Mouse (Mus musculus): ENCODE measurements around the gene Padi1.

Gene Padi1

DNA sequence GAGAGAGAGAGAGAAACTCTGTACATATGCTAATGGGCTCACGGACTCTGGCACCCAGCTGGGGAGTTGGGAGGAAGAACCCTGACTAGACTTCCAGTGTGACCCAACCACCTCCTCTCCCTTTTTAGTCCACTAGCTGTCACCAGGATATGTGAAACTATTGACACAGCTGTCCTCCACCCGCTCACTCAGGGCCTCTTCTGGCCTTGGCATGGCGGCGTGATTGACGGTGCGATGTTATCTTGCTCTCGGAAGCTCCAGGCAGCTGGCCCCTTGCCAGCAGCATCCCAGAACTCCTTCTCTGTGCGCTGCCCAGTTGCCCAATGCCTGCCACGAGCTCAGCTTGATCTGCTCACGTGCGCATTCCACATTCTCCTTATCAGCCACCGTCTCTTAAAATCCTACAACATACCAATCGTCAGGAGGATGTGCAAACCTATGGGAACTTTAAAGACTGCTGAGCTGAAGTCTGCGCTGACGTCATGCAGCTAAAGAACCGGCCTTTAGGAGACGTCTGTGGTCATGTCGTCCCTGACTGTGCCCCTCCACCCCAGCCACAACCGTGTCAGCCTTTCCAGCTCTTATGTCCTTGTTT is 65.7 kb downstream of the Padi1 start:
- peak; percentile 72 for DNase-seq

DNA sequence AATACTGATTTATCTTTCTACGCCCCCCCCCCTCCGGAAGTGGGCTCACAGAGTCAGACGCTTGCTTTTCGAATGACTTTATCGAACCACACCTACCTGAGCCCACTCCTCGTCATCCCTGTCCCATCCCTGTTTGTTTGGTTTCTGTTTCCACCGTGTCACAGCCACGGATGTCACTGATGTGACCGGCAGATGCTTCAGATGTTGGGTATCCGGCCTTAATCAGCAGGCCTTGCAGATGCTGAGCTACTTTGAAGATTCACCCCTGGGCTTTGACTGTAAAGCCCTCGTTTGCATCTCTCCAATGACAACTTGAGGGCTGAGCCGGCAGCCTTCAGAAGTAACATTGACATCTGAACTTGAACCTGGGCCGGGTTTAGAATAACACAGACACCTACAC is 69.0 kb downstream of the Padi1 start:
- DNase-seq, result no peak

- no peak for DNase-seq
Observed at GRCm38 (mm10) chr4:140775876-140776275, 69.7 kb downstream of the Padi1 start.

GRCm38 (mm10) chr4:140774893-140775292 is 70.7 kb downstream of the Padi1 start:
- DNase-seq, result no peak

GRCm38 (mm10) chr4:140774025-140774800 is 71.4 kb downstream of the Padi1 start, which contains the start of gene Padi4:
Padi4 (minus strand) TSS chr4:140774236.
- no peak for DNase-seq

- DNase-seq, result no peak
Observed at GRCm38 (mm10) chr4:140771091-140771490, 74.5 kb downstream of the Padi1 start.

DNA sequence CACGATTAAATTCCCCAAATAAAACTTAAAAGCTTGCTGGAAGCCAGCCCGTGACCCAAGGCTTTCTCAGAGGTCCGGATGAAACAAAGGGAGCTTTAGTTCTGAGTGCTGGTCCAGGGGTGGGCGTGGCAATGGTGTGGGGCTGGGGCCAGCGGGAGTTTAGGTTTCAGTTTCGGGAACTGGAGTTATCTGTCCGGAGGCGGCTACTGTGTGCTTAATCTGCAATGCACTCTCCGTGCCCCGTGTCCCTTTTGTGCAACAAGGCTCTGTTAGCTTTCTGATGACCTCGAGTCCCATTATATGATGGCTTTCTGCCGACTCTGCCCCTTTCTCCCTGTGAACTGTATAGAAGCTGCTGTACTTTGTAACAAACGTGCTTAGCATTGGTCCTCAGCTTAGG is 75.1 kb downstream of the Padi1 start:
- DNase-seq, result peak; percentile 63

DNA sequence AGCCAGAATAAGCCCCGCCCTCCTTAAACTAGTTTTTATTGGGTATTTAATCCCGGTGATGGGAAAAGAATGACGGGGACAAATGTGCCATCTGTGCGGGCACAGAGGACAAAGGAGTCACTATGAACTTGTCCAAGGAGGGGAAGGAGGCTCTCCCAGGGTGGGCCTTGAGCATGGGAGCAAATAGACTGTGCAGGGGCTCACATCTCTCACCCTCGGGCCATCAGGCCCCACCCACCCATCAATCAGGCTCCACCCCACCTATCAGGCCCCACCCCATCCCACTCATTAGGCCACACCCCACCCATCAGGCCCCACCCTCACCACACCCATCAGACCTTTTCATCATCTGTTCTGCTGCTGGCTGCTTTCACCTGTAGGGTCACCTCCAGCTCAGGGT is 76.6 kb downstream of the Padi1 start:
- DNase-seq, result no peak

- DNase-seq, result no peak
Observed at GRCm38 (mm10) chr4:140765936-140766335, 79.6 kb downstream of the Padi1 start.

DNA sequence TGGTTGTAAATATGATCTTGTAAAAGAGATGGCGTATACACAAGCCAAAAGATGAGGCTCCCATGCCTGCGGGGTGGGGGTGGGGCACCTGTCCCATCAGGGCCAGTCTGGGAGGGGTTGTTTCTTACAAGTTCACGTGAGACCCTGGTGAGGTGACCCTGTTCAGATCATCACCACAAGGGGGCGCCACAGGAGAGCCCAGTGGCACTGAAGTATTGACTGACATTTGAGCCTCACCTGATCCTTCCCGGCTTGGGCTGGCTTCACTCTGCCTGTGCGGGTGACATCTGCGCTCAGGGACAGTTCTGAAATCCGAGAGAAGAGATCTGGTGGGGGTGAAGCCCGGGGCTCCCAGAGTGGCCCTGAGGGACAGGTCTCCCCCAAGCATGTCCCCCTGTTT is 82.4 kb downstream of the Padi1 start:
- peak; percentile 70 for DNase-seq

All from embryo, embryonic 11 days (tissue).